Mouse (Mus musculus) megakaryocyte, embryonic 14.5 days (primary cell): ENCODE data around the gene Crispld2. TPM values are rescaled to one million over a fixed set of nuclear protein-coding genes. Genes with fewer than 3 reads are reported as not detected.
A peak's percentile ranks its signal among the peaks of the same experiment; 100 is the strongest.

Experiments
- H3K27me3 ChIP-seq: replicated peaks from 2 replicates; pipeline ENCODE3; 2012; ENCODE audit warnings: inconsistent platforms
- H3K36me3 ChIP-seq: replicated peaks from 2 replicates; pipeline ENCODE3; 2012; ENCODE audit warnings: low read length, inconsistent platforms, mixed read lengths
- H3K4me1 ChIP-seq: 2 replicates; pipeline ENCODE4 v1.6.1; 2012; ENCODE audit warnings: inconsistent platforms
- H3K4me3 ChIP-seq: replicated peaks from 2 replicates; pipeline ENCODE3; 2012; ENCODE audit warnings: moderate library complexity, mild to moderate bottlenecking, inconsistent platforms
- H3K9me3 ChIP-seq: 2 replicates; pipeline ENCODE4 v1.6.1; 2012; ENCODE audit warnings: inconsistent platforms
- FLI1 ChIP-seq: IDR thresholded peaks from 2 replicates; pipeline ENCODE4 v1.6.1; 2012; ENCODE audit warnings: low read length, inconsistent platforms, mixed read lengths
- GATA1 ChIP-seq: IDR thresholded peaks from 3 replicates; pipeline ENCODE4 v1.6.1; 2012; ENCODE audit warnings: mixed read lengths, low read length, inconsistent platforms, borderline replicate concordance
- polyA plus RNA-seq: library from polyadenylated mRNA; stranded (reverse); fragments of >175 nt; gene quantifications from 2 replicates; pipeline ENCODE4 v1.2.3, GENCODE M21; 2012; ENCODE audit warnings: low replicate concordance; ENCODE audit not compliant: insufficient read depth

Gene Crispld2
- polyA plus RNA-seq, 1 experiment: 0.83 TPM

- Histone ChIP-seq H3K4me3 (no peak overlapping the region), H3K36me3 (no peaks in the 10 kb centered on the region), H3K27me3 (peaks cover 76% of the 10 kb centered on the region), H3K4me1 (peaks cover 13% of the 10 kb centered on the region), H3K9me3 (0 out of 2 replicates have a peak, but pooled peaks cover 2% of the 10 kb centered on the region)
- TF ChIP-seq FLI1 (no peak), GATA1 (no peak)
These were observed 20.3 kb downstream of the Crispld2 start for GRCm38 (mm10) chr8:120012491-120012890.

GRCm38 (mm10) chr8:120012927-120013326, 20.7 kb downstream of the Crispld2 start:
- Histone ChIP-seq H3K4me3 (no peak overlapping the region), H3K9me3 (0 out of 2 replicates have a peak, but pooled peaks cover 5% of the 10 kb centered on the region), H3K36me3 (no peaks in the 10 kb centered on the region), H3K4me1 (peaks cover 13% of the 10 kb centered on the region), H3K27me3 (peaks cover 77% of the 10 kb centered on the region)
- no peak for TF ChIP-seq GATA1
- TF ChIP-seq FLI1: no peak

- TF ChIP-seq FLI1: no peak
- TF ChIP-seq GATA1: no peak
- Histone ChIP-seq H3K4me3 (peak overlapping the region; percentile 48), H3K4me1 (peaks cover 13% of the 10 kb centered on the region), H3K27me3 (peaks cover 87% of the 10 kb centered on the region), H3K36me3 (no peaks in the 10 kb centered on the region), H3K9me3 (0 out of 2 replicates have a peak, but pooled peaks cover 5% of the 10 kb centered on the region)
These were observed 22.2 kb downstream of the Crispld2 start for GRCm38 (mm10) chr8:120014267-120015023.

- TF ChIP-seq FLI1 (no peak), GATA1 (no peak)
- Histone ChIP-seq H3K27me3 (peaks cover 88% of the 10 kb centered on the region), H3K9me3 (0 out of 2 replicates have a peak, but pooled peaks cover 5% of the 10 kb centered on the region), H3K36me3 (no peaks in the 10 kb centered on the region), H3K4me1 (peaks cover 13% of the 10 kb centered on the region), H3K4me3 (no peak overlapping the region)
These were observed 23.7 kb downstream of the Crispld2 start for GRCm38 (mm10) chr8:120015916-120016315.

- TF ChIP-seq FLI1 (no peak), GATA1 (no peak)
- Histone ChIP-seq H3K4me1 (peaks cover 13% of the 10 kb centered on the region), H3K36me3 (no peaks in the 10 kb centered on the region), H3K9me3 (0 out of 2 replicates have a peak, but pooled peaks cover 5% of the 10 kb centered on the region), H3K4me3 (no peak overlapping the region), H3K27me3 (peaks cover 90% of the 10 kb centered on the region)
These were observed 24.2 kb downstream of the Crispld2 start for GRCm38 (mm10) chr8:120016424-120016823.

- Histone ChIP-seq H3K27me3 (peaks cover 91% of the 10 kb centered on the region), H3K9me3 (peaks cover 7% of the 10 kb centered on the region; the same call in 1 of the 2 replicates), H3K4me1 (peaks cover 13% of the 10 kb centered on the region), H3K4me3 (no peak overlapping the region), H3K36me3 (no peaks in the 10 kb centered on the region)
- TF ChIP-seq FLI1 (no peak), GATA1 (no peak)
These were observed 25.1 kb downstream of the Crispld2 start for GRCm38 (mm10) chr8:120017349-120017748.

- Histone ChIP-seq H3K4me3 (no peak overlapping the region), H3K4me1 (peaks cover 13% of the 10 kb centered on the region), H3K27me3 (peaks cover 93% of the 10 kb centered on the region), H3K36me3 (no peaks in the 10 kb centered on the region), H3K9me3 (peaks cover 11% of the 10 kb centered on the region)
- TF ChIP-seq GATA1 (no peak), FLI1 (no peak)
These were observed 25.5 kb downstream of the Crispld2 start for GRCm38 (mm10) chr8:120017786-120018185.

GRCm38 (mm10) chr8:120018379-120018778, 26.1 kb downstream of the Crispld2 start:
- Histone ChIP-seq H3K4me1 (peaks cover 13% of the 10 kb centered on the region), H3K9me3 (peaks cover 15% of the 10 kb centered on the region), H3K27me3 (peaks cover 93% of the 10 kb centered on the region), H3K4me3 (no peak overlapping the region), H3K36me3 (no peaks in the 10 kb centered on the region)
- no peak for TF ChIP-seq FLI1
- no peak for TF ChIP-seq GATA1

- Histone ChIP-seq H3K4me3 (no peak overlapping the region), H3K4me1 (peaks cover 7% of the 10 kb centered on the region), H3K36me3 (no peaks in the 10 kb centered on the region), H3K9me3 (peaks cover 15% of the 10 kb centered on the region), H3K27me3 (peaks cover 93% of the 10 kb centered on the region)
- no peak for TF ChIP-seq FLI1
- no peak for TF ChIP-seq GATA1
These were observed 27.1 kb downstream of the Crispld2 start for GRCm38 (mm10) chr8:120019297-120019696.

GRCm38 (mm10) chr8:120020298-120020697, 28.1 kb downstream of the Crispld2 start:
- H3K4me3 ChIP-seq: no peak overlapping the region
- H3K9me3 ChIP-seq: peaks cover 15% of the 10 kb centered on the region
- H3K4me1 ChIP-seq: no peaks in the 10 kb centered on the region
- peaks cover 93% of the 10 kb centered on the region for H3K27me3 ChIP-seq
- H3K36me3 ChIP-seq: no peaks in the 10 kb centered on the region
- TF ChIP-seq GATA1: no peak
- no peak for TF ChIP-seq FLI1
